Mouse (Mus musculus) ES-Bruce4 (cell line): ENCODE measurements around the gene Cyth3.

Experiments used
- EP300 ChIP-seq: IDR thresholded peaks from 2 replicates; pipeline ENCODE4 v1.6.1; 2011; ENCODE audit warnings: low read depth, low read length; ENCODE audit not compliant: insufficient read depth
- POLR2A ChIP-seq: IDR thresholded peaks from one replicate; pipeline ENCODE4 v1.8.1; 2011; ENCODE audit warnings: low read length; ENCODE audit not compliant: insufficient read depth

- no peak for TF ChIP-seq POLR2A
- no peak for TF ChIP-seq EP300
Measured at GRCm38 (mm10) chr5:143654670-143655510, 32.6 kb downstream of the Cyth3 start.
